Mouse (Mus musculus) cerebellum, adult 2 months (tissue): Measurements from ENCODE around the gene Nup133.
A peak's percentile ranks its signal among the peaks of the same experiment; 100 is the strongest.

Experiments
- CTCF ChIP-seq: fragments of 200-500 bp; IDR thresholded peaks from 2 replicates; pipeline ENCODE4 v1.5.1; 2011; ENCODE audit warnings: low read depth, mild to moderate bottlenecking, control low read depth, low read length, moderate library complexity, borderline replicate concordance; ENCODE audit not compliant: insufficient read depth
- POLR2A ChIP-seq: fragments of 200-500 bp; IDR thresholded peaks from 2 replicates; pipeline ENCODE4 v1.6.1; 2011; ENCODE audit warnings: low read length, control low read depth, borderline replicate concordance; ENCODE audit not compliant: insufficient read depth

DNA sequence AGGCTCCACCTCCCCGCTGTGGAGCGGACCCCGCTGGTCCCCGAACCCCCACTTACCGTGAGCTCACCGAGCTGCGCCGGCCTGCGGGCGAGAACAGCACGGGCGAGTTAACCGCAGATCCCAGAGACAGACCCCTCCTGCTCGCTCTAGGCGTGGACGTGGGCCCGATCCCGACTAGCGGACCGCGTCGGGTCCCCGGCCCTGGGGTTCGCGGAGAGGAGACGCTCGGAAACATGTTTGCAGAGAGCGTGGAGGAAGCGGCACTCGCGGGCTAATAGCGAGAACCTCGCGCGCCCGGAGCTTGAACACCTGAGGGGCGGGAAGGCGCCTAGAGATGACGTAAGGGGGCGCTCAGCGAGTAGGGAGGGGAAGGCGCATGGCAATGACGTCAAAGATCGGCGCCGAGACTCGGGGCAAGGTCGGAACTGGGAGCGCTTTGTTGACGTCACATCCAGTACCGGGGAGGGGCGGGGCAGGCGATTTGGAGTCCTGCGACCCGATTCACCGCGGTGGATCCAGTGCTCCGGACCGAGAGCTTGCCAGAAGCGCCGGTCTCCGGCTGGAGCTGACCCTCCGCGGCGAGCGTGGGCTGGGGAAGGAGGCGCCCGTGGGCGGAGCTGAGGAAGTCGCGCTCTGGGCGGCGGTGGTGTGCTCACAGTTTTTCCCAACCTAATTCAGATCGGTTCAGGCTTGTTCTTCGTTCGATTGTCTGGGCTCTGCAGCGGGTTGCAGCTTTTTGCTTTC is at the start of gene Nup133:
- peak; percentile 94 for TF ChIP-seq POLR2A
- TF ChIP-seq CTCF, result no peak
